Mouse (Mus musculus) heart, postnatal 0 days (tissue): ENCODE results near the gene Plcxd2. TPM values are rescaled to one million over a fixed set of nuclear protein-coding genes. Genes with fewer than 3 reads are reported as not detected.

ENCODE experiments used
- ATAC-seq: fragments of 200-750 bp; cut with Nextera tagmentation; 2 replicates; pipeline ENCODE4 v1.8.0; 2017; ENCODE audit warnings: low read depth, moderate number of reproducible peaks, moderate library complexity; ENCODE audit not compliant: insufficient read depth
- DNase-seq: peaks from one replicate; pipeline ENCODE4 v3.0.0-alpha.2; 2016; ENCODE audit warnings: low spot score
- H3K27ac ChIP-seq: fragments of 300-500 bp; sonication (generic); 2 replicates; pipeline ENCODE4 v1.5.1; 2014; ENCODE audit warnings: low read depth, mild to moderate bottlenecking
- H3K27me3 ChIP-seq: fragments of 300-500 bp; sonication (generic); 2 replicates; pipeline ENCODE4 v1.6.1; 2014; ENCODE audit warnings: low read length, mixed read lengths; ENCODE audit not compliant: control insufficient read depth, insufficient read depth
- H3K36me3 ChIP-seq: fragments of 300-500 bp; sonication (generic); replicated peaks from 2 replicates; pipeline ENCODE4 v1.6.1; 2014; ENCODE audit warnings: low read length, mixed read lengths; ENCODE audit not compliant: control insufficient read depth, insufficient read depth
- H3K4me1 ChIP-seq: fragments of 300-500 bp; sonication (generic); 2 replicates; pipeline ENCODE4 v1.6.1; 2014; ENCODE audit warnings: antibody characterized with exemption; ENCODE audit not compliant: control insufficient read depth, insufficient read depth
- H3K4me2 ChIP-seq: fragments of 300-500 bp; sonication (generic); 2 replicates; pipeline ENCODE4 v1.6.1; 2014; ENCODE audit warnings: low read depth, mild to moderate bottlenecking, low read length, moderate library complexity
- H3K4me3 ChIP-seq: fragments of 300-500 bp; sonication (generic); 2 replicates; pipeline ENCODE4 v1.5.1; 2014; ENCODE audit warnings: low read depth, low read length
- H3K9ac ChIP-seq: fragments of 300-500 bp; sonication (generic); replicated peaks from 2 replicates; pipeline ENCODE4 v1.6.1; 2014; ENCODE audit warnings: low read depth, low read length, mixed read lengths
- H3K9me3 ChIP-seq: fragments of 300-500 bp; sonication (generic); replicated peaks from 2 replicates; pipeline ENCODE4 v1.6.1; 2016; ENCODE audit warnings: low read length; ENCODE audit not compliant: control insufficient read depth
- CTCF ChIP-seq: IDR thresholded peaks from 2 replicates; pipeline ENCODE4 v1.5.1; 2016; ENCODE audit warnings: antibody characterized with exemption, control low read depth, low read depth
- EP300 ChIP-seq: IDR thresholded peaks from 2 replicates; pipeline ENCODE4 v1.6.1; 2016; ENCODE audit warnings: antibody characterized with exemption, low read depth
- WGBS: fragments of 180-500 bp; shearing (Covaris S2); extraction: QIAGEN DNeasy Blood & Tissue Kit; methylation state at CpG from one replicate; pipeline ENCODE4 v1.1.7; 2014; 5-methylcytosine and 5-hydroxymethylcytosine counted together
- polyA plus RNA-seq: library from polyadenylated mRNA; unstranded; fragments of >200 nt; fragmentation: Nextera tagmentation; extraction: Ambion mirVana; gene quantifications from 2 replicates; pipeline ENCODE4 v1.2.1, GENCODE M21; 2015
- total RNA-seq: library from RNA; depleted of rRNA; stranded (reverse); fragments of >200 nt; gene quantifications from 2 replicates; pipeline ENCODE4 v1.2.3, GENCODE M21; 2014; ENCODE audit warnings: low replicate concordance

Gene Plcxd2
- total and polyA plus RNA-seq, 2 experiments from 2014 or later = 0.14 to 0.99 TPM

- DNase-seq = no peak
- no peak overlapping the region for H3K4me2 ChIP-seq
- H3K9me3 ChIP-seq = no peaks in the 10 kb centered on the region
- H3K4me3 ChIP-seq = no peak overlapping the region
- WGBS = 75% methylated on average over 3 of the region's 3 CpGs
- H3K27me3 ChIP-seq = no peaks in the 10 kb centered on the region
- no peaks in the 10 kb centered on the region for H3K36me3 ChIP-seq
- no peak overlapping the region for H3K27ac ChIP-seq
- H3K4me1 ChIP-seq = peaks cover 8% of the 10 kb centered on the region
- TF ChIP-seq CTCF (no peak), EP300 (no peak)
- no peak overlapping the region for H3K9ac ChIP-seq
- no peak for ATAC-seq
Observed at GRCm38 (mm10) chr16:45960978-45961377, 49.0 kb downstream of the Plcxd2 start.

- Histone ChIP-seq H3K27ac (no peak overlapping the region), H3K36me3 (no peaks in the 10 kb centered on the region), H3K27me3 (no peaks in the 10 kb centered on the region), H3K4me1 (0 out of 2 replicates have a peak, but pooled peaks cover 5% of the 10 kb centered on the region), H3K4me3 (no peak overlapping the region), H3K9me3 (no peaks in the 10 kb centered on the region), H3K9ac (no peak overlapping the region), H3K4me2 (no peak overlapping the region)
- 71% methylated on average over 4 of the region's 4 CpGs for WGBS
- DNase-seq (no peak), ATAC-seq (no peak)
- TF ChIP-seq EP300 (no peak), CTCF (no peak)
Observed at GRCm38 (mm10) chr16:45956390-45956950, 53.5 kb downstream of the Plcxd2 start.

- WGBS = 59% methylated on average over 4 of the region's 4 CpGs
- H3K36me3 ChIP-seq = no peaks in the 10 kb centered on the region
- no peak within 1 kb of the TSS for H3K27ac ChIP-seq
- no peaks in the 10 kb centered on the region for H3K27me3 ChIP-seq
- H3K9me3 ChIP-seq = no peaks in the 10 kb centered on the region
- ATAC-seq (no peak), DNase-seq (no peak)
- 0 out of 2 replicates have a peak, but pooled peaks cover 5% of the 10 kb centered on the region for H3K4me1 ChIP-seq
- no peak within 1 kb of the TSS for H3K4me2 ChIP-seq
- H3K9ac ChIP-seq = no peak within 1 kb of the TSS
- no peak for TF ChIP-seq CTCF
- no peak for TF ChIP-seq EP300
- no peak within 1 kb of the TSS for H3K4me3 ChIP-seq
Observed at GRCm38 (mm10) chr16:45953394-45953793, 56.6 kb downstream of the Plcxd2 start, which contains the start of gene Phldb2. Gene Phldb2 (minus strand): TSS chr16:45953598.

- no peak for ATAC-seq
- Histone ChIP-seq H3K4me3 (no peak overlapping the region), H3K4me1 (0 out of 2 replicates have a peak, but pooled peaks cover 5% of the 10 kb centered on the region), H3K36me3 (no peaks in the 10 kb centered on the region), H3K9ac (no peak overlapping the region), H3K4me2 (no peak overlapping the region), H3K27me3 (no peaks in the 10 kb centered on the region), H3K9me3 (no peaks in the 10 kb centered on the region), H3K27ac (no peak overlapping the region)
- peak; percentile 16 for DNase-seq
- TF ChIP-seq CTCF (no peak), EP300 (no peak)
- 48% methylated on average over 5 of the region's 5 CpGs for WGBS
Observed at GRCm38 (mm10) chr16:45952501-45952900, 57.5 kb downstream of the Plcxd2 start.

GRCm38 (mm10) chr16:45952035-45952434, 58.0 kb downstream of the Plcxd2 start:
- Histone ChIP-seq H3K4me2 (no peak overlapping the region), H3K4me1 (0 out of 2 replicates have a peak, but pooled peaks cover 5% of the 10 kb centered on the region), H3K9me3 (no peaks in the 10 kb centered on the region), H3K9ac (no peak overlapping the region), H3K27ac (no peak overlapping the region), H3K4me3 (no peak overlapping the region), H3K36me3 (no peaks in the 10 kb centered on the region), H3K27me3 (no peaks in the 10 kb centered on the region)
- WGBS = 75% methylated on average over 2 of the region's 2 CpGs
- no peak for DNase-seq
- no peak for TF ChIP-seq EP300
- TF ChIP-seq CTCF = no peak
- ATAC-seq = no peak

- DNase-seq = no peak
- no peaks in the 10 kb centered on the region for H3K27me3 ChIP-seq
- H3K9me3 ChIP-seq = no peaks in the 10 kb centered on the region
- H3K4me1 ChIP-seq = no peaks in the 10 kb centered on the region
- TF ChIP-seq CTCF (no peak), EP300 (no peak)
- 87% methylated on average over 2 of the region's 2 CpGs for WGBS
- no peak overlapping the region for H3K4me3 ChIP-seq
- no peak overlapping the region for H3K9ac ChIP-seq
- H3K4me2 ChIP-seq = no peak overlapping the region
- no peak for ATAC-seq
- H3K36me3 ChIP-seq = no peaks in the 10 kb centered on the region
- no peak overlapping the region for H3K27ac ChIP-seq
Observed at GRCm38 (mm10) chr16:45946335-45946734, 63.7 kb downstream of the Plcxd2 start.
